In genomic region chr10:61537036-61537380, GRCm38 (mm10) we compare ENCODE assay signal across 9 mouse cellular contexts. TPM values are rescaled to one million over a fixed set of nuclear protein-coding genes. Genes with fewer than 3 reads are reported as not detected.
A peak's percentile ranks its signal among the peaks of the same experiment; 100 is the strongest.
DNase-seq lines count a peak whose midpoint lies in the region; ATAC-seq lines count a peak whose summit lies in the region.
"Had no signal": no experiment of that assay in that cellular context is flagged by ENCODE, and none has a peak within 500 bp of the region (broad histone marks: within the 10 kb centered on the region; RNA-seq: fewer than 3 reads in every experiment).

No protein-coding gene starts in this region.

- H3K9me3 ChIP-seq in kidney, embryonic 15.5 days (replicated peaks), result no peaks in the 10 kb centered on the region
- H3K9me3 ChIP-seq in embryonic facial prominence, embryonic 13.5 days, result no peaks in the 10 kb centered on the region
- H3K9me3 ChIP-seq in heart, embryonic 13.5 days, result no peaks in the 10 kb centered on the region
- H3K9me3 ChIP-seq: neural tube, embryonic 15.5 days had no signal

- H3K4me2 ChIP-seq in kidney, embryonic 15.5 days, result no peak overlapping the region
- no peak overlapping the region for H3K4me2 ChIP-seq in embryonic facial prominence, embryonic 13.5 days
- peak overlapping the region; percentile 55; the same call in 1 of the 2 replicates for H3K4me2 ChIP-seq in heart, embryonic 13.5 days

- 0 out of 2 replicates have a peak overlapping the region, but pooled peaks have one; percentile 70 for H3K27ac ChIP-seq in kidney, embryonic 15.5 days
- H3K27ac ChIP-seq in embryonic facial prominence, embryonic 13.5 days, result 0 out of 2 replicates have a peak overlapping the region, but pooled peaks have one; percentile 55
- peak overlapping the region; percentile 88 for H3K27ac ChIP-seq in heart, embryonic 13.5 days (replicated peaks)

- 82% methylated on average over 5 of the region's 5 CpGs for WGBS in kidney, embryonic 15.5 days
- WGBS in embryonic facial prominence, embryonic 13.5 days, result 82% methylated on average over 5 of the region's 5 CpGs
- WGBS in heart, embryonic 13.5 days, result 62% methylated on average over 5 of the region's 5 CpGs

- peaks cover 33% of the 10 kb centered on the region for H3K4me1 ChIP-seq in kidney, embryonic 15.5 days
- H3K4me1 ChIP-seq in embryonic facial prominence, embryonic 13.5 days, result peaks cover 50% of the 10 kb centered on the region
- H3K4me1 ChIP-seq in heart, embryonic 13.5 days, result peaks cover 46% of the 10 kb centered on the region

- ATAC-seq in kidney, embryonic 15.5 days (replicated peaks; ENCODE audit: low FRiP score), result no peak
- ATAC-seq in embryonic facial prominence, embryonic 13.5 days (ENCODE audit: insufficient number of reproducible peaks, insufficient read depth, low FRiP score, low TSS enrichment, low read depth), result no peak
- ATAC-seq in heart, embryonic 13.5 days (ENCODE audit: extremely low read depth, insufficient number of reproducible peaks, low FRiP score, low TSS enrichment), result no peak

- H3K4me3 ChIP-seq in kidney, embryonic 15.5 days (replicated peaks), result no peak overlapping the region
- H3K4me3 ChIP-seq in embryonic facial prominence, embryonic 13.5 days, result no peak overlapping the region
- H3K4me3 ChIP-seq in heart, embryonic 13.5 days, result no peak overlapping the region
- H3K4me3 ChIP-seq: neural tube, embryonic 15.5 days had no signal

- H3K27me3 ChIP-seq in kidney, embryonic 15.5 days, result no peaks in the 10 kb centered on the region
- no peaks in the 10 kb centered on the region for H3K27me3 ChIP-seq in embryonic facial prominence, embryonic 13.5 days
- H3K27me3 ChIP-seq in heart, embryonic 13.5 days (replicated peaks), result no peaks in the 10 kb centered on the region
- H3K27me3 ChIP-seq: neural tube, embryonic 15.5 days had no signal

- DNase-seq in kidney, adult 8-10 months, result no peak
- DNase-seq in lung, postnatal 14 days, result peak; percentile 29
- DNase-seq in right cerebral cortex, postnatal 36 days (ENCODE audit: low spot score in 2 of 2), result no peak
- DNase-seq in kidney, postnatal 36 days, result no peak
- DNase-seq in urinary bladder, postnatal 25 days (ENCODE audit: low spot score), result no peak

- no peaks in the 10 kb centered on the region for H3K36me3 ChIP-seq in kidney, embryonic 15.5 days
- no peaks in the 10 kb centered on the region for H3K36me3 ChIP-seq in embryonic facial prominence, embryonic 13.5 days
- H3K36me3 ChIP-seq in heart, embryonic 13.5 days, result no peaks in the 10 kb centered on the region
- H3K36me3 ChIP-seq: neural tube, embryonic 15.5 days had no signal

- no peak overlapping the region for H3K9ac ChIP-seq in kidney, embryonic 15.5 days
- H3K9ac ChIP-seq in embryonic facial prominence, embryonic 13.5 days, result no peak overlapping the region
- H3K9ac ChIP-seq in heart, embryonic 13.5 days, result no peak overlapping the region
- H3K9ac ChIP-seq: neural tube, embryonic 15.5 days had no signal

RNA-seq across cellular contexts. Expression of gene Npffr1, which starts 58.3 kb away (rescaled TPM):
- polyA plus RNA-seq in kidney, embryonic 15.5 days (2015; fragmentation: Nextera tagmentation; extraction: Ambion mirVana), result 0.12 and 0.21 TPM in 2 replicates
- 0.12 TPM in 1 of 2 replicates, not detected in the other for polyA plus RNA-seq in embryonic facial prominence, embryonic 13.5 days (2015; fragmentation: Nextera tagmentation; extraction: Ambion mirVana)
- polyA plus RNA-seq in heart, embryonic 13.5 days (2015; fragmentation: Nextera tagmentation; extraction: Ambion mirVana), result 0.05 and 0.08 TPM in 2 replicates
